Comparison of ENCODE assay signal across 21 mouse cellular contexts in the genomic region with DNA sequence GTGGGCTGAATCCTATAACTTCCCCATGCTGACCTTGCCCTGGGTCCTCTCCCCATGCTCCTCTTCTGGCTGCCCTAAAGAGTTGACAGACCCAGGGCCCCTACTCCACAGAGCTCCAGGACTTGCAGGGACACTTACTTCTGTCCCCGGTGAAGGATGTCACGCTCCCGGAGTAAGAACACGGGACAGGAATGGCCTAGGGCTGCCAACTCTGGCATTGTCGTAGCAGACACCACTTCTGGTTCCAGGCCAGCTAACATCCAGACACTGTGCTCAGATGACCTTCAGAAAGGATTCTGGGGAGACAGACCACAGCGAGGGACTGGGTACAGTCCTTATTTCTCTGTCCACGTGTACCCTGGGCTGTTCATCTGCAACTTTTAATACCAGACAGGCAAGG.
A peak's percentile ranks its signal among the peaks of the same experiment; 100 is the strongest.
DNase-seq lines count a peak whose midpoint lies in the region; ATAC-seq and TF ChIP-seq lines count a peak whose summit lies in the region.
"Had no signal": no experiment of that assay in that cellular context is flagged by ENCODE, and none has a peak within 500 bp of the region (broad histone marks: within the 10 kb centered on the region; RNA-seq: fewer than 3 reads in every experiment).

No protein-coding gene starts in this region.

- H3K9ac ChIP-seq in heart, postnatal 0 days (replicated peaks; ENCODE audit: low read depth, low read length), result no peak overlapping the region
- H3K9ac ChIP-seq: forebrain, embryonic 15.5 days; hindbrain, embryonic 14.5 days; limb, embryonic 15.5 days; liver, embryonic 15.5 days; lung, embryonic 15.5 days; stomach, embryonic 15.5 days had no signal

- no peak overlapping the region for H3K4me2 ChIP-seq in heart, postnatal 0 days (ENCODE audit: low read depth, low read length)
- H3K4me2 ChIP-seq: forebrain, embryonic 15.5 days; hindbrain, embryonic 14.5 days; limb, embryonic 15.5 days; liver, embryonic 15.5 days; lung, embryonic 15.5 days; stomach, embryonic 15.5 days had no signal

- ATAC-seq in heart, postnatal 0 days (ENCODE audit: insufficient read depth, low read depth), result peak; percentile 89
- ATAC-seq: CD4-positive, CD25-positive, alpha-beta regulatory T cell, adult 4 months; forebrain, embryonic 15.5 days had no signal

- DNase-seq in cerebellum, postnatal 10 days, result peak; percentile 13 to 17
- DNase-seq in cerebellum, adult 9-11 months, result no peak
- DNase-seq in heart, embryonic 10.5 days (ENCODE audit: low spot score), result no peak
- peak; percentile 41 for DNase-seq in heart, postnatal 0 days (ENCODE audit: low spot score)
- no peak for DNase-seq in kidney, adult 18-20 months
- no peak for DNase-seq in thymus, postnatal 14 days
- DNase-seq: cerebellum, adult 2 months; gastrocnemius, postnatal 10 days; kidney, adult 9 months; kidney, postnatal 14 days; left cerebral cortex, postnatal 4 days; lung, postnatal 36 days; thymus, adult 2 months had no signal

- TF ChIP-seq EP300 in heart, postnatal 0 days (IDR thresholded peaks at IDR 0.05; ENCODE audit: low read depth), result no peak

- H3K36me3 ChIP-seq in heart, embryonic 10.5 days, result no peaks in the 10 kb centered on the region; the same call in 1 of the 2 replicates
- no peaks in the 10 kb centered on the region for H3K36me3 ChIP-seq in heart, postnatal 0 days (replicated peaks; ENCODE audit: control insufficient read depth, insufficient read depth, low read length)
- H3K36me3 ChIP-seq: forebrain, embryonic 15.5 days; limb, embryonic 15.5 days; lung, embryonic 15.5 days; stomach, embryonic 15.5 days had no signal

- no peaks in the 10 kb centered on the region for H3K27me3 ChIP-seq in heart, embryonic 10.5 days (ENCODE audit: insufficient read depth, poor library complexity, severe bottlenecking)
- no peaks in the 10 kb centered on the region for H3K27me3 ChIP-seq in heart, postnatal 0 days (ENCODE audit: control insufficient read depth, insufficient read depth, low read length)
- H3K27me3 ChIP-seq: forebrain, embryonic 15.5 days; limb, embryonic 15.5 days; liver, embryonic 15.5 days; lung, embryonic 15.5 days; stomach, embryonic 15.5 days had no signal

- no peak for TF ChIP-seq CTCF in heart, postnatal 0 days (IDR thresholded peaks at IDR 0.05; ENCODE audit: low read depth)

- H3K4me3 ChIP-seq in brown adipose tissue, adult 24 weeks (ENCODE audit: insufficient read depth, low read depth, low read length), result peak overlapping the region; percentile 45
- H3K4me3 ChIP-seq in heart, embryonic 10.5 days, result no peak overlapping the region
- no peak overlapping the region for H3K4me3 ChIP-seq in heart, postnatal 0 days (ENCODE audit: low read depth, low read length)
- H3K4me3 ChIP-seq: forebrain, embryonic 15.5 days; limb, embryonic 15.5 days; liver, embryonic 15.5 days; lung, embryonic 15.5 days; stomach, embryonic 15.5 days had no signal

- H3K9me3 ChIP-seq in heart, embryonic 10.5 days, result no peaks in the 10 kb centered on the region
- H3K9me3 ChIP-seq in heart, postnatal 0 days (replicated peaks; ENCODE audit: control insufficient read depth, low read length), result no peaks in the 10 kb centered on the region
- H3K9me3 ChIP-seq: forebrain, embryonic 15.5 days; limb, embryonic 15.5 days; liver, embryonic 15.5 days; lung, embryonic 15.5 days; stomach, embryonic 15.5 days had no signal

- 80% methylated on average over 7 of the region's 7 CpGs for WGBS in heart, embryonic 10.5 days
- 44% methylated on average over 7 of the region's 7 CpGs for WGBS in heart, postnatal 0 days

- peak overlapping the region; percentile 99 for H3K27ac ChIP-seq in brown adipose tissue, adult 24 weeks (replicated peaks; ENCODE audit: low read depth, low read length)
- peak overlapping the region; percentile 64; the same call in 1 of the 2 replicates for H3K27ac ChIP-seq in heart, embryonic 10.5 days
- H3K27ac ChIP-seq in heart, postnatal 0 days (ENCODE audit: low read depth), result peak overlapping the region; percentile 52
- H3K27ac ChIP-seq: forebrain, embryonic 15.5 days; hindbrain, embryonic 14.5 days; limb, embryonic 15.5 days; liver, embryonic 15.5 days; lung, embryonic 15.5 days; stomach, embryonic 15.5 days had no signal

- peaks cover 4% of the 10 kb centered on the region; the same call in 1 of the 2 replicates for H3K4me1 ChIP-seq in brown adipose tissue, adult 24 weeks (ENCODE audit: control insufficient read depth, insufficient read depth, insufficient read length, low read length)
- peaks cover 20% of the 10 kb centered on the region for H3K4me1 ChIP-seq in heart, embryonic 10.5 days
- peaks cover 7% of the 10 kb centered on the region; the same call in 1 of the 2 replicates for H3K4me1 ChIP-seq in heart, postnatal 0 days (ENCODE audit: control insufficient read depth, insufficient read depth)
- H3K4me1 ChIP-seq: forebrain, embryonic 15.5 days; liver, embryonic 15.5 days; lung, embryonic 15.5 days; stomach, embryonic 15.5 days had no signal

Comparison
In these comparisons a context has a peak if more than half of its experiments do, and no peak if none do; other contexts are left out.
1. DNase-seq: peak in cerebellum, postnatal 10 days (2 of 2) and heart, postnatal 0 days (single experiment); none in cerebellum, adult 9-11 months (single experiment), heart, embryonic 10.5 days (single experiment), kidney, adult 18-20 months (single experiment) and thymus, postnatal 14 days (single experiment).
2. Peak in every context shown above with its lines, with median percentiles within 50 percentile points of each other: H3K27ac ChIP-seq.